Mouse (Mus musculus) CH12.LX (cell line): ENCODE measurements around the gene Kif1c.

Experiments
- CHD1 ChIP-seq: IDR thresholded peaks from 2 replicates; pipeline ENCODE4 v1.6.1; 2012; ENCODE audit warnings: low read depth, low read length, improper control_type of control experiment, inconsistent platforms
- CTCF ChIP-seq, 2 experiments: IDR thresholded peaks in 1 of 2; conservative IDR thresholded peaks in 1 of 2; 2 replicates each; pipeline ENCODE4 v1.5.1; 2011 to 2012; ENCODE audit warnings: low read depth in 2 of 2, low read length in 2 of 2, improper control_type of control experiment in 1 of 2, inconsistent platforms in 1 of 2, mild to moderate bottlenecking in 1 of 2, moderate library complexity in 1 of 2
- HCFC1 ChIP-seq: IDR thresholded peaks from 2 replicates; pipeline ENCODE4 v1.6.1; 2012; ENCODE audit warnings: low read depth, mild to moderate bottlenecking, inconsistent platforms, low read length, improper control_type of control experiment
- MAFK ChIP-seq: IDR thresholded peaks from 2 replicates; pipeline ENCODE4 v1.6.1; 2011; ENCODE audit warnings: low read length, improper control_type of control experiment; ENCODE audit not compliant: insufficient replicate concordance
- MAZ ChIP-seq: IDR thresholded peaks from 2 replicates; pipeline ENCODE4 v1.6.1; 2012; ENCODE audit warnings: low read depth, mild to moderate bottlenecking, inconsistent platforms, low read length, improper control_type of control experiment, moderate library complexity
- NRF1 ChIP-seq: IDR thresholded peaks from 2 replicates; pipeline ENCODE4 v1.6.1; 2014; ENCODE audit warnings: low read depth, mild to moderate bottlenecking, inconsistent platforms, low read length, improper control_type of control experiment, moderate library complexity
- POLR2AphosphoS2 ChIP-seq: IDR thresholded peaks from 2 replicates; pipeline ENCODE4 v1.6.1; 2011; ENCODE audit warnings: low read depth, low read length, improper control_type of control experiment
- TCF12 ChIP-seq: IDR thresholded peaks from 2 replicates; pipeline ENCODE4 v1.6.1; 2014; ENCODE audit warnings: low read depth, mild to moderate bottlenecking, inconsistent platforms, low read length, improper control_type of control experiment
- UBTF ChIP-seq: IDR thresholded peaks from 2 replicates; pipeline ENCODE4 v1.6.1; 2012; ENCODE audit warnings: low read depth, mild to moderate bottlenecking, inconsistent platforms, low read length, improper control_type of control experiment, moderate library complexity
- USF1 ChIP-seq: IDR thresholded peaks from 2 replicates; pipeline ENCODE4 v1.6.1; 2014; ENCODE audit warnings: low read depth, mild to moderate bottlenecking, inconsistent platforms, low read length, improper control_type of control experiment
- USF2 ChIP-seq: conservative IDR thresholded peaks from 2 replicates; pipeline ENCODE4 v1.6.1; 2011; ENCODE audit warnings: low read depth, low read length, improper control_type of control experiment
- ZNF384 ChIP-seq: IDR thresholded peaks from 2 replicates; pipeline ENCODE4 v1.6.1; 2012; ENCODE audit warnings: low read depth, low read length, improper control_type of control experiment, inconsistent platforms

- TF ChIP-seq POLR2AphosphoS2 (no peak), CTCF (conservative IDR thresholded peaks at IDR 0.05 in 1 of 2, IDR thresholded peaks at IDR 0.05 in 1 of 2; ENCODE audit: low read depth in 2 of 2, low read length in 2 of 2) (no peak), UBTF (no peak), MAFK (no peak), ZNF384 (no peak), CHD1 (no peak), NRF1 (no peak), TCF12 (no peak), HCFC1 (no peak), USF2 (no peak), USF1 (no peak), MAZ (no peak)
Observed at GRCm38 (mm10) chr11:70763582-70763935, 63.2 kb downstream of the Kif1c start.
